Mouse (Mus musculus): ENCODE results near the gene Cdk17.

DNA sequence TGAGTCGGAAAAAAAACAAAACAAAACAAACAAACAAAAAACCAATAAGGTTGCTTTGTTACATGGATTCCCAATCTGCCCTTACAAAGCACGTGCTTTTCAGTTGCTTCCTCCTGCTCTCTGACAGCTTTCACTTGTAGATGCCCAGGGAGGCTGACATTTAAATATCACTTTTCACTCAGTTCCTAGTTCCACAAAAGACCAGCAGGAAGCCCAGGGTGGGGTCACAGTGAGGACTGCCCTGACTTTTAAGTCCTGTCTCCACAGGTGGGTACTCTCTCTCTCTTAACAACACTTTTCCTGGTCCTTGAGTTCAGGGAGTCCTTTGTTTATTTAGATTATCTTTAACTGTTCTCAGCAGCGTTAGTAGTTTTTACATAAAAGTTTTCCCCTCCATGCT is 81.5 kb downstream of the Cdk17 start:
- no peak for TF ChIP-seq CTCF (IDR thresholded peaks at IDR 0.05; ENCODE audit: low read depth)
- no peak for TF ChIP-seq EP300 (optimal IDR thresholded peaks at IDR 0.05)

Data from stomach, postnatal 0 days (tissue).